Mouse (Mus musculus) megakaryocyte, embryonic 14.5 days (primary cell): Measurements from ENCODE around the gene Igbp1b. TPM values are rescaled to one million over a fixed set of nuclear protein-coding genes. Genes with fewer than 3 reads are reported as not detected.

ENCODE experiments used
- H3K27me3 ChIP-seq: replicated peaks from 2 replicates; pipeline ENCODE3; 2012; ENCODE audit warnings: inconsistent platforms
- H3K36me3 ChIP-seq: replicated peaks from 2 replicates; pipeline ENCODE3; 2012; ENCODE audit warnings: low read length, inconsistent platforms, mixed read lengths
- H3K4me1 ChIP-seq: 2 replicates; pipeline ENCODE4 v1.6.1; 2012; ENCODE audit warnings: inconsistent platforms
- H3K4me3 ChIP-seq: replicated peaks from 2 replicates; pipeline ENCODE3; 2012; ENCODE audit warnings: moderate library complexity, mild to moderate bottlenecking, inconsistent platforms
- H3K9me3 ChIP-seq: 2 replicates; pipeline ENCODE4 v1.6.1; 2012; ENCODE audit warnings: inconsistent platforms
- FLI1 ChIP-seq: IDR thresholded peaks from 2 replicates; pipeline ENCODE4 v1.6.1; 2012; ENCODE audit warnings: low read length, inconsistent platforms, mixed read lengths
- GATA1 ChIP-seq: IDR thresholded peaks from 3 replicates; pipeline ENCODE4 v1.6.1; 2012; ENCODE audit warnings: mixed read lengths, low read length, inconsistent platforms, borderline replicate concordance
- polyA plus RNA-seq: library from polyadenylated mRNA; stranded (reverse); fragments of >175 nt; gene quantifications from 2 replicates; pipeline ENCODE4 v1.2.3, GENCODE M21; 2012; ENCODE audit warnings: low replicate concordance; ENCODE audit not compliant: insufficient read depth

Gene Igbp1b
- not detected in 2 replicates for polyA plus RNA-seq

- no peak within 1 kb of the TSS for H3K4me3 ChIP-seq
- no peaks in the 10 kb centered on the region for H3K36me3 ChIP-seq
- H3K27me3 ChIP-seq = no peaks in the 10 kb centered on the region
- TF ChIP-seq FLI1 (no peak), GATA1 (no peak)
- H3K4me1 ChIP-seq = no peaks in the 10 kb centered on the region
- peaks cover 17% of the 10 kb centered on the region for H3K9me3 ChIP-seq
Measured at GRCm38 (mm10) chr6:138658516-138658915, at the start of gene Igbp1b. Igbp1b (minus strand) TSS chr6:138658544.

GRCm38 (mm10) chr6:138682959-138683358 lies 24.6 kb upstream of the Igbp1b start:
- H3K9me3 ChIP-seq = 0 out of 2 replicates have a peak, but pooled peaks cover 3% of the 10 kb centered on the region
- no peak overlapping the region for H3K4me3 ChIP-seq
- H3K27me3 ChIP-seq = no peaks in the 10 kb centered on the region
- no peaks in the 10 kb centered on the region for H3K36me3 ChIP-seq
- no peak for TF ChIP-seq FLI1
- TF ChIP-seq GATA1 = no peak
- no peaks in the 10 kb centered on the region for H3K4me1 ChIP-seq

DNA sequence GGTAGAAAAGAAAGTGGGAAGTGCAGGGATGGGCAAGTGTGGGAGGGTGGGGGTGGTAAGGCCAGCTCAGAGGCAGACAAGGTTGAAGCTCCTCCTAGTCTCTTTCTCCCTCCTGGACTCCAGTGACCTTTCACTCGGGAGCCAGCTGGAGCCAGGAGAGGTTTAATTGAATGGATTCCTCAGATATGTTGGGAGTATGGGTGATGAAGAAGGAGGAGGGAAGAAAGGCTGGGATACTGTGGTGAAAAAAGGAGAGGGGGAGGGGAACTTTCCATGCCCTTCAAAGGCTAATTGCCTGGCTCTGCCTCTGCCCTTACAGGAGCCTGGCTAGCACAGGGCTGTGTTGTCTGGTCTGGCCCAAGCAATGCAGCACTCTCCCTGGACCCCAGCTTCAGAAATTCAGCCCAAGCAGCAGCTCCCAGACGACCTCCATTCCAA lies 14.4 kb upstream of the Igbp1b start:
- TF ChIP-seq GATA1 = no peak
- no peak for TF ChIP-seq FLI1
- H3K9me3 ChIP-seq = peaks cover 15% of the 10 kb centered on the region
- H3K4me3 ChIP-seq = no peak overlapping the region
- no peaks in the 10 kb centered on the region for H3K36me3 ChIP-seq
- no peaks in the 10 kb centered on the region for H3K27me3 ChIP-seq
- no peaks in the 10 kb centered on the region for H3K4me1 ChIP-seq

GRCm38 (mm10) chr6:138665416-138665815 lies 7.1 kb upstream of the Igbp1b start:
- no peaks in the 10 kb centered on the region for H3K4me1 ChIP-seq
- TF ChIP-seq FLI1 (no peak), GATA1 (no peak)
- no peak overlapping the region for H3K4me3 ChIP-seq
- H3K9me3 ChIP-seq = peaks cover 3% of the 10 kb centered on the region; the same call in 1 of the 2 replicates
- no peaks in the 10 kb centered on the region for H3K36me3 ChIP-seq
- H3K27me3 ChIP-seq = no peaks in the 10 kb centered on the region

- H3K27me3 ChIP-seq = no peaks in the 10 kb centered on the region
- no peaks in the 10 kb centered on the region for H3K36me3 ChIP-seq
- H3K4me1 ChIP-seq = no peaks in the 10 kb centered on the region
- peaks cover 5% of the 10 kb centered on the region; the same call in 1 of the 2 replicates for H3K9me3 ChIP-seq
- H3K4me3 ChIP-seq = no peak overlapping the region
- TF ChIP-seq GATA1 (no peak), FLI1 (no peak)
Measured at GRCm38 (mm10) chr6:138645604-138646003, 12.7 kb downstream of the Igbp1b start.

- Histone ChIP-seq H3K4me1 (no peaks in the 10 kb centered on the region), H3K4me3 (no peak overlapping the region), H3K9me3 (peaks cover 12% of the 10 kb centered on the region; the same call in 1 of the 2 replicates), H3K27me3 (no peaks in the 10 kb centered on the region), H3K36me3 (no peaks in the 10 kb centered on the region)
- TF ChIP-seq GATA1 = no peak
- no peak for TF ChIP-seq FLI1
Measured at GRCm38 (mm10) chr6:138639351-138639750, 19.0 kb downstream of the Igbp1b start.

DNA sequence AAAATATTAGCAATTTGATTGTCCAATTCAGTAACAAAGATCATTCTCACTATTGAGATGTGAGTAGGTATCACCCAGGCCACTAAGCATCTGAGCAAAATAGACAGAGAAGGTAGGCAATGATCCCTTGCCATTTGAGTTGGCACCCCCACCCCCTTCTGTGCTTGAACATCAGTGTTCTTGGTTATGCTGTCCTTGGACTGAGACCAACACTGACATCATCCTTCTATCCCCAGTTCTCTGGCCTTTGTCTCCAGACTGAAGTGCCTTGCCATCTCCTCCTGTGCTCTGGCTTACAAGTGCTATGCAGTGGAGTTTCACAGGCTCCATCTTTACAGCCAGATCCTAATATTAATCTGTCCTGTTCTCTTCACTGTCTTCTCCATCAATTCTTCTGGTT lies 37.6 kb downstream of the Igbp1b start:
- Histone ChIP-seq H3K36me3 (no peaks in the 10 kb centered on the region), H3K9me3 (0 out of 2 replicates have a peak, but pooled peaks cover 5% of the 10 kb centered on the region), H3K4me1 (no peaks in the 10 kb centered on the region), H3K4me3 (no peak overlapping the region), H3K27me3 (no peaks in the 10 kb centered on the region)
- no peak for TF ChIP-seq GATA1
- TF ChIP-seq FLI1 = no peak

GRCm38 (mm10) chr6:138618396-138618795 lies 39.9 kb downstream of the Igbp1b start:
- H3K27me3 ChIP-seq = no peaks in the 10 kb centered on the region
- TF ChIP-seq FLI1 = no peak
- no peak for TF ChIP-seq GATA1
- no peak overlapping the region for H3K4me3 ChIP-seq
- no peaks in the 10 kb centered on the region for H3K36me3 ChIP-seq
- H3K4me1 ChIP-seq = no peaks in the 10 kb centered on the region
- H3K9me3 ChIP-seq = 0 out of 2 replicates have a peak, but pooled peaks cover 3% of the 10 kb centered on the region

Other genes with a start within 250 kb of the Igbp1b start
- gene Lmo3, start 76.6 kb downstream of the Igbp1b start, polyA plus RNA-seq = not detected in 2 replicates